Mouse (Mus musculus) hematopoietic stem cell, adult 5-6 weeks (primary cell): ENCODE measurements around the gene Prss16. TPM values are rescaled to one million over a fixed set of nuclear protein-coding genes. Genes with fewer than 3 reads are reported as not detected.

Source experiments
- total RNA-seq: library from RNA; stranded (forward); fragments of 172-1452, 232-1000 nt; gene quantifications from 2 replicates; pipeline ENCODE4 v1.2.3, GENCODE M21; 2017

The Prss16 gene
- total RNA-seq, 1 experiment from 2014 or later, result 0.84 TPM

Other genes starting within 250 kb of the Prss16 start
- 487 and 689 TPM in 2 replicates for gene Hist1h1b, start 229.1 kb downstream of the Prss16 start, total RNA-seq
- gene Hist1h3i, start 226.4 kb downstream of the Prss16 start, total RNA-seq, result 102 and 199 TPM in 2 replicates
- 238 and 317 TPM in 2 replicates for gene Hist1h2an, start 222.5 kb downstream of the Prss16 start, total RNA-seq
- 17.5 and 24.0 TPM in 2 replicates for gene Hist1h2bp, start 222.3 kb downstream of the Prss16 start, total RNA-seq
- gene Hist1h2bq, start 199.5 kb downstream of the Prss16 start, total RNA-seq, result 25.5 and 234 TPM in 2 replicates
- gene Hist1h2ao, start 199.3 kb downstream of the Prss16 start, total RNA-seq, result not detected in 2 replicates
- 1,005 and 2,128 TPM in 2 replicates for gene Hist1h4m, start 198.0 kb downstream of the Prss16 start, total RNA-seq
- gene Hist1h4n, start 177.5 kb downstream of the Prss16 start, total RNA-seq, result 608 and 1,167 TPM in 2 replicates
- gene Hist1h2ap, start 176.2 kb downstream of the Prss16 start, total RNA-seq, result 2,322 and 2,497 TPM in 2 replicates
- gene Hist1h2br, start 176.0 kb downstream of the Prss16 start, total RNA-seq, result 126 and 348 TPM in 2 replicates
- 18.3 and 26.9 TPM in 2 replicates for gene Zfp184, start 64.6 kb downstream of the Prss16 start, total RNA-seq
- not detected in 2 replicates for gene Pom121l2, start 28.5 kb downstream of the Prss16 start, total RNA-seq
- gene Hist1h2ah, start 25.8 kb upstream of the Prss16 start, total RNA-seq, result 573 and 874 TPM in 2 replicates
- 735 and 845 TPM in 2 replicates for gene Hist1h2bk, start 26.1 kb upstream of the Prss16 start, total RNA-seq
- 41.9 and 76.5 TPM in 2 replicates for gene Hist1h4i, start 31.6 kb upstream of the Prss16 start, total RNA-seq
- 548 and 583 TPM in 2 replicates for gene Hist1h2ag, start 33.2 kb upstream of the Prss16 start, total RNA-seq
- 212 and 356 TPM in 2 replicates for gene Hist1h2bj, start 33.5 kb upstream of the Prss16 start, total RNA-seq
- gene Vmn1r188, start 74.7 kb upstream of the Prss16 start, total RNA-seq, result not detected in 2 replicates
- not detected in 2 replicates for gene Vmn1r189, start 96.1 kb upstream of the Prss16 start, total RNA-seq
- gene Vmn1r191, start 174.2 kb upstream of the Prss16 start, total RNA-seq, result not detected in 2 replicates
- not detected in 2 replicates for gene Vmn1r192, start 181.4 kb upstream of the Prss16 start, total RNA-seq
- not detected in 2 replicates for gene Vmn1r193, start 213.4 kb upstream of the Prss16 start, total RNA-seq
- gene Vmn1r194, start 234.5 kb upstream of the Prss16 start, total RNA-seq, result not detected in 2 replicates